Mouse (Mus musculus): Measurements from ENCODE around the gene Pcdh15. TPM values are rescaled to one million over a fixed set of nuclear protein-coding genes. Genes with fewer than 3 reads are reported as not detected.

The Pcdh15 gene
- polyA plus RNA-seq (2015; fragmentation: Nextera tagmentation; extraction: Ambion mirVana) = 0.83 and 1.3 TPM in 2 replicates

- no peaks in the 10 kb centered on the region for H3K9me3 ChIP-seq
- H3K4me2 ChIP-seq (replicated peaks) = peak within 1 kb of the TSS; percentile 96
- peaks cover 51% of the 10 kb centered on the region for H3K27me3 ChIP-seq (replicated peaks)
- peak within 1 kb of the TSS; percentile 48 for H3K4me3 ChIP-seq (replicated peaks)
- no peak within 1 kb of the TSS for H3K27ac ChIP-seq
- under 1% methylated on average over 78 of the region's 79 CpGs for WGBS
- H3K36me3 ChIP-seq = no peaks in the 10 kb centered on the region
- H3K4me1 ChIP-seq (replicated peaks) = peaks cover 14% of the 10 kb centered on the region
- H3K9ac ChIP-seq = 0 out of 2 replicates have a peak within 1 kb of the TSS, but pooled peaks have one; percentile 28
- peak; percentile 39 for ATAC-seq
These were observed at the start of gene Pcdh15 for GRCm38 (mm10) chr10:73098966-73099845. Gene Pcdh15 (plus strand): TSS chr10:73099342.

- H3K27ac ChIP-seq = no peak overlapping the region
- H3K4me3 ChIP-seq (replicated peaks) = no peak overlapping the region
- WGBS = 80% methylated on average over 6 of the region's 6 CpGs
- H3K4me2 ChIP-seq (replicated peaks) = no peak overlapping the region
- H3K27me3 ChIP-seq (replicated peaks) = no peaks in the 10 kb centered on the region
- H3K36me3 ChIP-seq = no peaks in the 10 kb centered on the region
- H3K4me1 ChIP-seq (replicated peaks) = no peaks in the 10 kb centered on the region
- no peaks in the 10 kb centered on the region for H3K9me3 ChIP-seq
- ATAC-seq = no peak
- no peak overlapping the region for H3K9ac ChIP-seq
These were observed 47.1 kb upstream of the Pcdh15 start for GRCm38 (mm10) chr10:73052074-73052473.

GRCm38 (mm10) chr10:73059726-73060230 is 39.4 kb upstream of the Pcdh15 start:
- WGBS = 82% methylated on average over 2 of the region's 2 CpGs
- H3K27me3 ChIP-seq (replicated peaks) = no peaks in the 10 kb centered on the region
- no peak overlapping the region for H3K4me3 ChIP-seq (replicated peaks)
- H3K36me3 ChIP-seq = no peaks in the 10 kb centered on the region
- H3K9me3 ChIP-seq = no peaks in the 10 kb centered on the region
- ATAC-seq = no peak
- no peak overlapping the region for H3K4me2 ChIP-seq (replicated peaks)
- H3K27ac ChIP-seq = no peak overlapping the region
- H3K4me1 ChIP-seq (replicated peaks) = no peaks in the 10 kb centered on the region
- H3K9ac ChIP-seq = no peak overlapping the region

GRCm38 (mm10) chr10:73086703-73087102 is 12.4 kb upstream of the Pcdh15 start:
- H3K4me3 ChIP-seq (replicated peaks) = no peak overlapping the region
- H3K27me3 ChIP-seq (replicated peaks) = no peaks in the 10 kb centered on the region
- no peak overlapping the region for H3K9ac ChIP-seq
- ATAC-seq = no peak
- no peak overlapping the region for H3K4me2 ChIP-seq (replicated peaks)
- no peaks in the 10 kb centered on the region for H3K4me1 ChIP-seq (replicated peaks)
- WGBS = 71% methylated on average over 5 of the region's 5 CpGs
- no peaks in the 10 kb centered on the region for H3K9me3 ChIP-seq
- no peaks in the 10 kb centered on the region for H3K36me3 ChIP-seq
- H3K27ac ChIP-seq = no peak overlapping the region

GRCm38 (mm10) chr10:73096531-73097135 is 2.5 kb upstream of the Pcdh15 start:
- WGBS = 1% methylated on average over 17 of the region's 17 CpGs
- ATAC-seq = peak; percentile 39
- H3K9ac ChIP-seq = no peak overlapping the region
- H3K27ac ChIP-seq = no peak overlapping the region
- H3K4me3 ChIP-seq (replicated peaks) = peak overlapping the region; percentile 20
- peaks cover 14% of the 10 kb centered on the region for H3K4me1 ChIP-seq (replicated peaks)
- peaks cover 46% of the 10 kb centered on the region for H3K27me3 ChIP-seq (replicated peaks)
- H3K9me3 ChIP-seq = no peaks in the 10 kb centered on the region
- H3K4me2 ChIP-seq (replicated peaks) = peak overlapping the region; percentile 54
- no peaks in the 10 kb centered on the region for H3K36me3 ChIP-seq

- no peak for ATAC-seq
- 6% methylated on average over 7 of the region's 7 CpGs for WGBS
- Histone ChIP-seq H3K27me3 (replicated peaks) (peaks cover 51% of the 10 kb centered on the region), H3K4me1 (replicated peaks) (peaks cover 14% of the 10 kb centered on the region), H3K9me3 (no peaks in the 10 kb centered on the region), H3K9ac (no peak overlapping the region), H3K4me3 (replicated peaks) (peak overlapping the region; percentile 20), H3K4me2 (replicated peaks) (peak overlapping the region; percentile 54), H3K27ac (no peak overlapping the region), H3K36me3 (no peaks in the 10 kb centered on the region)
These were observed 2.0 kb upstream of the Pcdh15 start for GRCm38 (mm10) chr10:73097176-73097575.

GRCm38 (mm10) chr10:73097979-73098378 is 1.2 kb upstream of the Pcdh15 start:
- Histone ChIP-seq H3K27me3 (replicated peaks) (peaks cover 51% of the 10 kb centered on the region), H3K4me1 (replicated peaks) (peaks cover 14% of the 10 kb centered on the region), H3K4me2 (replicated peaks) (peak overlapping the region; percentile 34; the same call in 1 of the 2 replicates), H3K27ac (no peak overlapping the region), H3K9me3 (no peaks in the 10 kb centered on the region), H3K36me3 (no peaks in the 10 kb centered on the region), H3K9ac (no peak overlapping the region), H3K4me3 (replicated peaks) (no peak overlapping the region)
- WGBS = under 1% methylated on average over 17 of the region's 17 CpGs
- peak; percentile 20 for ATAC-seq

GRCm38 (mm10) chr10:73099846-73100241 is 702 bp downstream of the Pcdh15 start:
- H3K27ac ChIP-seq = no peak overlapping the region
- H3K4me1 ChIP-seq (replicated peaks) = peaks cover 14% of the 10 kb centered on the region
- H3K4me3 ChIP-seq (replicated peaks) = peak overlapping the region; percentile 48
- peaks cover 51% of the 10 kb centered on the region for H3K27me3 ChIP-seq (replicated peaks)
- under 1% methylated on average over 37 of the region's 37 CpGs for WGBS
- H3K4me2 ChIP-seq (replicated peaks) = peak overlapping the region; percentile 96
- H3K36me3 ChIP-seq = no peaks in the 10 kb centered on the region
- H3K9ac ChIP-seq = 0 out of 2 replicates have a peak overlapping the region, but pooled peaks have one; percentile 28
- peak; percentile 68 for ATAC-seq
- H3K9me3 ChIP-seq = no peaks in the 10 kb centered on the region

GRCm38 (mm10) chr10:73103383-73103994 is 4.3 kb downstream of the Pcdh15 start:
- no peak for ATAC-seq
- whole genome bisulfite sequencing = 77% methylated on average over 13 of the region's 13 CpGs
- Histone ChIP-seq H3K4me2 (replicated peaks) (no peak overlapping the region), H3K27me3 (replicated peaks) (peaks cover 28% of the 10 kb centered on the region), H3K9me3 (no peaks in the 10 kb centered on the region), H3K27ac (no peak overlapping the region), H3K4me1 (replicated peaks) (peaks cover 11% of the 10 kb centered on the region), H3K4me3 (replicated peaks) (no peak overlapping the region), H3K36me3 (no peaks in the 10 kb centered on the region), H3K9ac (no peak overlapping the region)

- no peak overlapping the region for H3K27ac ChIP-seq
- no peak overlapping the region for H3K4me3 ChIP-seq (replicated peaks)
- H3K27me3 ChIP-seq (replicated peaks) = 0 out of 2 replicates have a peak, but pooled peaks cover 6% of the 10 kb centered on the region
- H3K4me1 ChIP-seq (replicated peaks) = no peaks in the 10 kb centered on the region
- 58% methylated on average over 2 of the region's 2 CpGs for WGBS
- no peak for ATAC-seq
- no peak overlapping the region for H3K4me2 ChIP-seq (replicated peaks)
- no peak overlapping the region for H3K9ac ChIP-seq
- H3K9me3 ChIP-seq = no peaks in the 10 kb centered on the region
- no peaks in the 10 kb centered on the region for H3K36me3 ChIP-seq
These were observed 6.8 kb downstream of the Pcdh15 start for GRCm38 (mm10) chr10:73105893-73106292.

GRCm38 (mm10) chr10:73137985-73138384 is 38.8 kb downstream of the Pcdh15 start:
- H3K27me3 ChIP-seq (replicated peaks) = no peaks in the 10 kb centered on the region
- H3K4me1 ChIP-seq (replicated peaks) = no peaks in the 10 kb centered on the region
- H3K36me3 ChIP-seq = no peaks in the 10 kb centered on the region
- H3K4me2 ChIP-seq (replicated peaks) = no peak overlapping the region
- no peak overlapping the region for H3K4me3 ChIP-seq (replicated peaks)
- H3K9ac ChIP-seq = no peak overlapping the region
- 44% methylated on average over 3 of the region's 3 CpGs for WGBS
- no peak overlapping the region for H3K27ac ChIP-seq
- no peaks in the 10 kb centered on the region for H3K9me3 ChIP-seq
- ATAC-seq = no peak

GRCm38 (mm10) chr10:73147543-73147942 is 48.4 kb downstream of the Pcdh15 start:
- Histone ChIP-seq H3K36me3 (no peaks in the 10 kb centered on the region), H3K9ac (no peak overlapping the region), H3K9me3 (no peaks in the 10 kb centered on the region), H3K4me1 (replicated peaks) (no peaks in the 10 kb centered on the region), H3K4me3 (replicated peaks) (no peak overlapping the region), H3K27ac (no peak overlapping the region), H3K27me3 (replicated peaks) (no peaks in the 10 kb centered on the region), H3K4me2 (replicated peaks) (no peak overlapping the region)
- no peak for ATAC-seq

Data from intestine, embryonic 15.5 days (tissue).